Mouse (Mus musculus) bone marrow, adult 2 months (tissue): ENCODE measurements around the gene Med11.
"Not testable (repeated sequence)": the region's sequence is repeated elsewhere in the genome, so short reads cannot be mapped to it uniquely, and the experiment has no call there.

Experiments
- CTCF ChIP-seq: fragments of 200-500 bp; IDR thresholded peaks from 2 replicates; pipeline ENCODE4 v1.5.1; 2011; ENCODE audit warnings: low read length, control low read depth; ENCODE audit not compliant: control insufficient read depth, insufficient read depth
- POLR2A ChIP-seq: fragments of 200-500 bp; IDR thresholded peaks from 2 replicates; pipeline ENCODE4 v1.6.1; 2011; ENCODE audit warnings: low read depth, mild to moderate bottlenecking, control low read depth, low read length, borderline replicate concordance; ENCODE audit not compliant: control insufficient read depth

- TF ChIP-seq CTCF, POLR2A: not testable (repeated sequence)
Measured at GRCm38 (mm10) chr11:70426598-70426997, 25.1 kb upstream of the Med11 start.
